Mouse (Mus musculus): ENCODE results near the gene Sertad1.
"Not testable (repeated sequence)": the region's sequence is repeated elsewhere in the genome, so short reads cannot be mapped to it uniquely, and the experiment has no call there.

Sertad1 gene

GRCm38 (mm10) chr7:27473156-27473834 is 13.4 kb upstream of the Sertad1 start, which contains the start of gene Sertad3:
Gene Sertad3, plus strand, starts transcription at chr7:27473768.
- peak; percentile 100 for DNase-seq (ENCODE audit: low read depth)

- no peak for DNase-seq (ENCODE audit: low read depth)
These were observed 12.7 kb upstream of the Sertad1 start for GRCm38 (mm10) chr7:27473835-27474489.

GRCm38 (mm10) chr7:27474490-27474954 is 12.2 kb upstream of the Sertad1 start:
- DNase-seq (ENCODE audit: low read depth), result peak; percentile 99

DNA sequence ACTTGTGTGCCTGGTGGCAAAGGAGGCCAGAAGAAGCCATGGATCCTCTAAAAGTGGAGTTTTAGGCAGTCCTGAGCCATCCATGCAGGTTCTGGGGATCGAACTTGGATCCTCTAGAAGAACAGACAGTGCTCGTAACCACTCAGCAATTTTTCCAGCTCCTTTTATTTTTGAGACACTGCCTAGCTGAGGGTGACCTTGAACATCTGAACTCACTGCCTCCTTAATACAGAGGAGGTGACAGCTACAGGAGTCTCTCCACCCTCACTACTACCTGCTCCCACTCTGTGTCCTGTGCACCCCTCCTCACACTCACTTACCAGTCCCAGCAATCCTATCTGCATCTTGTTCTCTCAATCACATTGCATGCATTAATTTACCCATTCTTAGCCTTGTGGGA is 11.1 kb upstream of the Sertad1 start:
- no peak for DNase-seq (ENCODE audit: low read depth)

- no peak for DNase-seq (ENCODE audit: low read depth)
These were observed 10.5 kb upstream of the Sertad1 start for GRCm38 (mm10) chr7:27476098-27476635.

- no peak for DNase-seq (ENCODE audit: low read depth)
These were observed 8.1 kb upstream of the Sertad1 start for GRCm38 (mm10) chr7:27478561-27478960.

GRCm38 (mm10) chr7:27479750-27480149 is 7.0 kb upstream of the Sertad1 start:
- DNase-seq (ENCODE audit: low read depth), result no peak

DNA sequence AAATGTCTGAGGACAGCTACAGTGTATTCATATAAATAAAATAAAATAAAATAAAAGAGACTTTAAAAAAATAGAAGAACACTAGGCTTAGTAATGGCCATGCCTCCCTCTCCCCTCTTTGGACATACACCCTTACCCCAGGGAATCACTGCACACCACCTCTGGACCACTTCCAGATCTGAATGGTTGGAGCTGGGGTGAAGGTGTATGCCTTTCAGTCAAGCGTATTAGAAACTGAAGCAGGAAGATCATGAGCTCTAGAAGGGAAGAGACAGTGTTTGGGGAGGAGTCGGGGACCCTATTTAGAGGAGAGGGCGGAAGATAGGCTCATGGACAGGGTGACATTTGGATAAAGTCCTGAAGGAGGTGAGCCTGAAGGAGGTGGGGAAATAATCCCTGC is 6.2 kb upstream of the Sertad1 start:
- DNase-seq (ENCODE audit: low read depth), result peak; percentile 30

GRCm38 (mm10) chr7:27480927-27481626 is 5.6 kb upstream of the Sertad1 start:
- DNase-seq (ENCODE audit: low read depth), result peak; percentile 75

- DNase-seq (ENCODE audit: low read depth), result peak; percentile 98
These were observed 5.1 kb upstream of the Sertad1 start for GRCm38 (mm10) chr7:27481627-27481969.

GRCm38 (mm10) chr7:27483860-27484259 is 2.9 kb upstream of the Sertad1 start:
- DNase-seq (ENCODE audit: low read depth), result no peak

DNA sequence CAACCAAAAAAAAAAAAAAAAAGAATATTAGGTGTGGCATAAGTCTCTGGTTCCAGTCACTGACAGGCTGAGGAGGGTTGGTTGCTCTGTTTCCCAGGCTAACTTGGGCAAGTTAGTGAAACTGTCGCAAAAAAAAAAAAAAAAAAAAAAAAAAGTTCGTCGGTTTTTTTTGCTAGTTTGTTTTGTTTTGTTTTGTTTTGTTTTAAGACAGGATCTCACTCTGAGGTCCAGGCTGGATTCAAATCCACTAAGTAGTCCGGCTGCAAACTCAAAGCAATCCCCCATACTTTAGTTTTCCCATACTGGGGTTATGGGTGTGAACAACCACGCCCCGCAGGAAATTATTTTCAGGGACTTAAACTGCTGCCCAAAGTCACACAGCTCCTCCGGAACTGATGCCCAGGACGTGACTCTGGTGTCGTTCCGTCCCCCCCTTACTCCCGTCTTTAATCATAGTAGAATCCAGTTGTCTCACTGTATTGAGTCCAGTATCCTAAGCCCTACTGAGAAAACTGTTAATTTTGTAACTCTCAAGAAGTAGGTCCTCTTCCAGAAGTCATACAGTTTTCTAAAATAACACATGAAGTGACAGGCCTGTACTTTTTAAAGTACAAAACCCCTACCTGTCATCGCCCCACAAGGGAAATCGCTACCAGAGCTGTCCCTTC is 474 bp upstream of the Sertad1 start:
- DNase-seq (ENCODE audit: low read depth), result peak; percentile 45

DNA sequence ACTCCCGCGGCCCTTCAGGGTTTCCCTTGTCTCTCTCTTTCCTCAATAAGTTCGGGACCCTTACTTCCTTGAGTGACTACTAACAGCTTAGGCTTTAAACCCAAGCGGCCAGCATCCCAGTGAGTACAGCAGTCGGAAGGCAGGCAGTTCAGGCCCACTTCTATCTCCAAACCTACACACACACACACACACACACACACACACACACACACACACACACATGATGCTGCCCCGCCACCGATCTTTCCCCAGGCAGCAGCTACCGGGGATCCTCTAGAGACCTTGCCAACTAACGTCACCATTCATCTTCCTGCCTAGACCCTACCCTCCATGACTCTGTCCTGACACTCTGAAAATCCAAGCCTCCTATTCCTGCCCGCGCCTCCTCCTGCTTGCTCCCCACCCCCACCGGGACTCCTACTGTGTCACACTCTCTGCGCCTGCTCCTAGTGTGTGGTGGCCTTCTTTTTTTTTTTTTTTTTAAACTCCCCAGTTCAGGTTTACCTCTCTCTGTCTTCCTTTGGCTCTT is 1.1 kb downstream of the Sertad1 start:
- peak; percentile 69 for DNase-seq (ENCODE audit: low read depth)

- DNase-seq (ENCODE audit: low read depth), result no peak
These were observed 2.7 kb downstream of the Sertad1 start for GRCm38 (mm10) chr7:27489270-27489869.

- DNase-seq (ENCODE audit: low read depth), result no peak
These were observed 3.5 kb downstream of the Sertad1 start for GRCm38 (mm10) chr7:27490227-27490542.

- peak; percentile 97 for DNase-seq (ENCODE audit: low read depth)
These were observed 4.0 kb downstream of the Sertad1 start for GRCm38 (mm10) chr7:27490543-27491329.

DNA sequence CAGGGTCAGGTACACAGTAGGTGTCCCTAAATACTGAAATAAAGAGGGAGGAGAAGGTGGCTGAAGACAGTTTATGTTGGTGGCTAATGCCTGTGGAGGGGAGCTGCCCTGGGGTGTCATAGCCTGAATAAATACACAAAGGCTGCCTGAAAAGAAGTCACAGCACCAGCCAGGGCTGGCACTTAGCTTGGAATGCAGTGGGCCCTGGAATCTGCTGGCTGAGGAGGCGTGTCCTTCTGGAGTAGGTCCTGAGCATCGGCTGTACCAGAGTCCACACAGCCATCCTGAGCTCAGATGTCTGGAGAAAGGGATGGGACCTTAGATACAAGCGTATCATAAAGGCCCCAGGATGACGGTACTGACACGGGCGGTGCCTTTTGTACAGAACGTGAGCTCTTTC is 5.1 kb downstream of the Sertad1 start:
- DNase-seq (ENCODE audit: low read depth), result no peak

- no peak for DNase-seq (ENCODE audit: low read depth)
These were observed 6.3 kb downstream of the Sertad1 start for GRCm38 (mm10) chr7:27493022-27493421.

DNA sequence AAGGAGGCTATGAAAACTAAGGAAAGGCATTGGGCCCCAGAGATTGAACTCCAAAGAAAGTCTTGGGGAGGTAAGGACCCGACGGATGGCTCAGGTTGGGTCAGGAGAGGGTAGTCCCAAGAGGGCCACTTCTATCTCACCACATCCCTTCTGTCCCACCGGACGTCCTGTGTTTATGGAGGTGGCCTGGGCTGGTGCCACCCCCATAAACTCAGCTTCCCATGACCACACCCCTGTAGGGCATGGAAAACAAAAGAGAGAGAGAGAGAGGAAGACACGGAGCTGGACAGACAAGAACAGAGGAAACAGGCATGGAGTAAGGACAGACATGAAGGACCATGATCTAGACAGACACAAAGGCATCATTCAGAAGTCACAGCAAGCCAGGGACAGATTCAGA is 6.7 kb downstream of the Sertad1 start:
- DNase-seq (ENCODE audit: low read depth), result no peak

DNA sequence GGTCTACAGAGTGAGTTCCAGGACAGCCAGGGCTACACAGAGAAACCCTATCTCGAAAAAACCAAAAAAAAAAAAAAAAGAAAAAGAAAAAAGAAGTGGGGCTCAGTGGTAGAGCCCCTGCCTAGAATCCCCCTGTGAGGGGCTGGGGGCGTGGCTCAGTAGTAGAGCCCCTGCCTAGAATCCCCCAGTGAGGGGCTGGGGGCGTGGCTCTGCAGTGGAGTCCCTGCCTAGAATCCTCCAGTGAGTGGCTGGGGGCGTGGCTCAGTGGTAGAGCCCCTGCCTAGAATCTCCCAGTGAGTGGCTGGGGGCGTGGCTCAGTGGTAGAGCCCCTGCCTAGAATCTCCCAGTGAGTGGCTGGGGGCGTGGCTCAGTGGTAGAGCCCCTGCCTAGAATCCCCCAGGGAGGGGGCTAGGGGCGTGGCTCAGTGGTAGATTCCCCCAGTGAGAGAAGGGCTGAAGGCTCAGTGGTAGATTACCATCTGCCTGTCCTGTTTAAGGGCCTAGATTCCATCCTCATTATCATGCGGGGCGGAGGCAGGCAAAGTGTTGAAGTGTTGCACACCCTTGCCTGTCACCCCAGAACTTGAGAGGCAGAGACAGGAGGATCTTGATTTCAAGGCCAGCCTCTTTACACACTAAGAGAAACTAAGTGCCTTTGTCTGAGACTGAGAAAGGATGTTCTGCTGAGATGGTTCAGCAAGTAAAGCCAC is 8.1 kb downstream of the Sertad1 start:
- not testable (repeated sequence) for DNase-seq (ENCODE audit: low read depth)

Measured in NIH3T3 (cell line).